ENCODE assay signal across 10 mouse cellular contexts in the genomic region with DNA sequence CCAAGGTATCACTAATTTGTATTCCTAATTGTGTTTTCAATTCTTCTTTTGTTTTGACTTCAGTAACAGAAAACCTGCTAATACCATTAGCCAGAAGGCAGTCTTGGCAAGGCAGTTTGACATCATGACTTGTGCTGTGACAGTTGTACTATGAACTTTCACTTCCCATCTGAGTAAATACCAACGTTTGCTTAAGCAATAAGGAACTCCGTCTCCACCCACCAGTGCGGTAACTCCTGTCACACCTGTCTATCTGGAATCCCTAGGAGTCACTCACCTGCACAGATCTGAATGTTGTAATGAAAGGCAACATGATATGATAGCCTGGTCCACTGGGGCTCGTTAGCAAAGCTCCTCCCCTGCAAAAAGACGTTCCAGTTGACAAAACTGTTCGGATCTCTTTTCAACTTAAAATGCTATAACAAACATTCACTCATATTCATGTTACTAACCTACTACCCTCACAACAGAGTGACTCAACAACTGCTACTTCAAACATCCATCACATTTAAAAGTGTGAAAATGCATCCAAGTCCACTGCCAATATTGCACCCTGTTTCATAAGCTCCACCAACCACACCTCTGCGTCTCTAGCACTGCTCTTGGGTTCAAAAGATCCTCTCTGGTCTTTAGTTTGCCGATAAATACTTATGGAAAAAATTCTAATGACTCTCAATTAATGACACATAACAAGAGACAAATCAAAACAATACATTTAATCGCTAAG. TPM values are rescaled to one million over a fixed set of nuclear protein-coding genes. Genes with fewer than 3 reads are reported as not detected.
A peak's percentile ranks its signal among the peaks of the same experiment; 100 is the strongest.
DNase-seq lines count a peak whose midpoint lies in the region; ATAC-seq and TF ChIP-seq lines count a peak whose summit lies in the region.
"Had no signal": no experiment of that assay in that cellular context is flagged by ENCODE, and none has a peak within 500 bp of the region (broad histone marks: within the 10 kb centered on the region; RNA-seq: fewer than 3 reads in every experiment).

No protein-coding gene starts in this region.

- no peak for TF ChIP-seq POLR2A in spleen, adult 2 months (IDR thresholded peaks at IDR 0.05; ENCODE audit: low read depth, low read length)

- H3K36me3 ChIP-seq in spleen, adult 2 months (ENCODE audit: control insufficient read depth, insufficient read depth, low read length): peaks cover 5% of the 10 kb centered on the region
- H3K36me3 ChIP-seq in liver, embryonic 11.5 days (ENCODE audit: control insufficient read depth, insufficient read depth, low read length): peaks cover 4% of the 10 kb centered on the region; the same call in 1 of the 2 replicates
- no peaks in the 10 kb centered on the region for H3K36me3 ChIP-seq in stomach, embryonic 16.5 days (ENCODE audit: control insufficient read depth, insufficient read depth, low read length)
- H3K36me3 ChIP-seq: midbrain, embryonic 12.5 days had no signal

- peak overlapping the region; percentile 37 for H3K4me2 ChIP-seq in liver, embryonic 11.5 days
- H3K4me2 ChIP-seq in stomach, embryonic 16.5 days (ENCODE audit: low read depth, low read length): peak overlapping the region; percentile 65; the same call in 1 of the 2 replicates

- no peaks in the 10 kb centered on the region for H3K9me3 ChIP-seq in liver, embryonic 11.5 days (ENCODE audit: control insufficient read depth, low read length)
- no peaks in the 10 kb centered on the region for H3K9me3 ChIP-seq in stomach, embryonic 16.5 days (replicated peaks; ENCODE audit: control insufficient read depth, low read length)
- H3K9me3 ChIP-seq: midbrain, embryonic 12.5 days had no signal

- no peak for TF ChIP-seq CTCF in spleen, adult 2 months (IDR thresholded peaks at IDR 0.05; ENCODE audit: extremely low read depth, insufficient read depth, insufficient read length, insufficient replicate concordance)

- peak; percentile 16 to 36 for DNase-seq in spleen, adult 2 months (ENCODE audit: low read depth in 1 of 2, low spot score in 2 of 2)
- DNase-seq in spleen, postnatal 14 days (ENCODE audit: low spot score in 2 of 2): no peak
- DNase-seq in induced T-regulatory cell, adult 2 months (ENCODE audit: low read depth): peak; percentile 39
- no peak for DNase-seq in liver, embryonic 11.5 days (ENCODE audit: low spot score)
- no peak for DNase-seq in retina, embryonic 14.5 days (ENCODE audit: low spot score)
- DNase-seq in cerebellum, adult 9-11 months: no peak
- DNase-seq: gastrocnemius, postnatal 14 days had no signal

- no peak for ATAC-seq in liver, embryonic 11.5 days (replicated peaks; ENCODE audit: low FRiP score)
- no peak for ATAC-seq in stomach, embryonic 16.5 days (ENCODE audit: insufficient read depth, low FRiP score)
- ATAC-seq: inflammation-experienced regulatory T-cells, adult 6 months had no signal

- no peak overlapping the region for H3K4me3 ChIP-seq in spleen, adult 2 months (ENCODE audit: extremely low read depth, insufficient read depth, insufficient read length)
- H3K4me3 ChIP-seq in liver, embryonic 11.5 days (ENCODE audit: low read depth, low read length): no peak overlapping the region
- peak overlapping the region; percentile 78 for H3K4me3 ChIP-seq in stomach, embryonic 16.5 days (replicated peaks; ENCODE audit: low read length)

- H3K27ac ChIP-seq in spleen, adult 2 months (ENCODE audit: insufficient read depth, low read length): 0 out of 2 replicates have a peak overlapping the region, but pooled peaks have one; percentile 33
- no peak overlapping the region for H3K27ac ChIP-seq in liver, embryonic 11.5 days (ENCODE audit: low read depth, low read length)
- no peak overlapping the region for H3K27ac ChIP-seq in stomach, embryonic 16.5 days (ENCODE audit: low read length)
- H3K27ac ChIP-seq: midbrain, embryonic 12.5 days had no signal

- no peaks in the 10 kb centered on the region; the same call in 1 of the 2 replicates for H3K4me1 ChIP-seq in spleen, adult 2 months (ENCODE audit: control insufficient read depth, insufficient read depth, insufficient read length)
- peaks cover 3% of the 10 kb centered on the region for H3K4me1 ChIP-seq in liver, embryonic 11.5 days (replicated peaks; ENCODE audit: control insufficient read depth, insufficient read depth, low read length)
- H3K4me1 ChIP-seq in stomach, embryonic 16.5 days (ENCODE audit: control insufficient read depth, insufficient read depth, low read length): peaks cover 4% of the 10 kb centered on the region; the same call in 1 of the 2 replicates

- H3K9ac ChIP-seq in liver, embryonic 11.5 days (ENCODE audit: low read depth, low read length): no peak overlapping the region; the same call in 1 of the 2 replicates
- no peak overlapping the region for H3K9ac ChIP-seq in stomach, embryonic 16.5 days (ENCODE audit: low read length)
- H3K9ac ChIP-seq: midbrain, embryonic 12.5 days had no signal

- 57% methylated on average over 9 of the region's 9 CpGs for WGBS in spleen, adult 2 months
- 70% methylated on average over 9 of the region's 9 CpGs for WGBS in liver, embryonic 11.5 days
- 61% methylated on average over 9 of the region's 9 CpGs for WGBS in stomach, embryonic 16.5 days

- H3K27me3 ChIP-seq in spleen, adult 2 months (ENCODE audit: control insufficient read depth, insufficient read depth, low read length): no peaks in the 10 kb centered on the region
- H3K27me3 ChIP-seq in liver, embryonic 11.5 days (replicated peaks; ENCODE audit: control insufficient read depth, insufficient read depth, low read length): no peaks in the 10 kb centered on the region
- H3K27me3 ChIP-seq in stomach, embryonic 16.5 days (ENCODE audit: control insufficient read depth, insufficient read depth, low read length): no peaks in the 10 kb centered on the region
- H3K27me3 ChIP-seq: midbrain, embryonic 12.5 days had no signal

RNA-seq across cellular contexts. Expression of a gene that starts 2.1 kb away (rescaled TPM):
- 4.5 and 5.0 TPM in 2 replicates for polyA plus RNA-seq in spleen, adult 2 months (2012; rRNA removed)
- polyA plus RNA-seq in liver, embryonic 11.5 days (2014; fragmentation: Nextera tagmentation; extraction: Ambion mirVana): 22.4 and 24.2 TPM in 2 replicates
- 48.9 and 56.6 TPM in 2 replicates for polyA plus RNA-seq in stomach, embryonic 16.5 days (2015; fragmentation: Nextera tagmentation; extraction: Ambion mirVana)

RNA-seq across cellular contexts. Expression of a gene that starts 38.5 kb away (rescaled TPM):
- polyA plus RNA-seq in spleen, adult 2 months (2012; rRNA removed): 0.12 TPM in 1 of 2 replicates, not detected in the other
- 4.4 and 5.1 TPM in 2 replicates for polyA plus RNA-seq in liver, embryonic 11.5 days (2014; fragmentation: Nextera tagmentation; extraction: Ambion mirVana)
- 4.0 and 4.1 TPM in 2 replicates for polyA plus RNA-seq in stomach, embryonic 16.5 days (2015; fragmentation: Nextera tagmentation; extraction: Ambion mirVana)
- polyA plus RNA-seq: inflammation-experienced regulatory T-cells, adult 6 months; midbrain, embryonic 12.5 days had no signal

RNA-seq across cellular contexts. Expression of a gene that starts 39.8 kb away (rescaled TPM):
- 11.4 and 11.8 TPM in 2 replicates for polyA plus RNA-seq in spleen, adult 2 months (2012; rRNA removed)
- 42.2 and 44.4 TPM in 2 replicates for polyA plus RNA-seq in liver, embryonic 11.5 days (2014; fragmentation: Nextera tagmentation; extraction: Ambion mirVana)
- 38.9 and 44.0 TPM in 2 replicates for polyA plus RNA-seq in stomach, embryonic 16.5 days (2015; fragmentation: Nextera tagmentation; extraction: Ambion mirVana)

Comparison
In these comparisons a context has a peak if more than half of its experiments do, and no peak if none do; other contexts are left out.
1. DNase-seq: peak in spleen, adult 2 months (2 of 2) and induced T-regulatory cell, adult 2 months (single experiment); none in spleen, postnatal 14 days (0 of 2), liver, embryonic 11.5 days (single experiment), retina, embryonic 14.5 days (single experiment) and cerebellum, adult 9-11 months (single experiment).